Mouse (Mus musculus) retina, embryonic 14.5 days (tissue): ENCODE results near the gene Ppil1.
"Not testable (repeated sequence)": the region's sequence is repeated elsewhere in the genome, so short reads cannot be mapped to it uniquely, and the experiment has no call there.

Experiments used
- DNase-seq: peaks from one replicate; pipeline ENCODE4 v3.0.0-alpha.2; 2015; ENCODE audit warnings: low spot score

Gene Ppil1

DNA sequence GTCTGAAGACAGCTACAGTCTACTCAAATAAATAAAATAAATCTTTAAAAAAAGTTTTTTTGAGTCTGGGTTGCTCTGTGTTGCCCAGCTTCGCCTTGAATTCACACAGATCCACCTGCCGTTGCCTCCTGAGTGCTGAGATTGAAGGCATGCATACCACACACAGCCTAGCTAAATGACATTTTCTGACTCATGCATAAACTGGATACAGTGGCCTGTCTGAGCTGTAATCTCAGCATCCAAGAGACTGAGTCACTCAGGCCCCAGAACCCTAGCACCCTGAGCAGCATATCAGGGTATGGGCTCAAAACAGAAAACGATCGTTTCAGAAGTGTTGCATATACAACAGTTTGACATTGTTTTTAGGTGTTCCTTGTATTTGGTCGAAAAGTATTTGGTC, 17.6 kb upstream of the Ppil1 start:
- DNase-seq, result no peak

DNA sequence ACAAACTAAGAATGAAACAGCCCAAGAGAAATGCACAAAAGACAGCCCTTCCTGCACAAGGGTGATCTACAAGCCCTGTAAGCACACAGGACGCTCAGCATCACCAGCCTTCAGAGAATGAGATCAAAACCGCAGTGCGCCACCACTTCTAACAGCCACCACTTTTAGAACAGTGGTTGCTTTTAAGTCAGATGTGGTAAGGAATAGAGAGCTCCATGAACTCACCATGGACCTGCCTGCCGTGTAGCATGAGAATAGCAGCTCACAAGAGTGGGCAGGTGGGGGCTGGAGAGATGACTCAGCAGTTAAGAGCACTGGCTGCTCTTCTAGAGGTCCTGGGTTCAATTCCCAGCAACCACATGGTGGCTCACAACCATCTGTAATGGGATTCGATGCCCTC, 16.4 kb upstream of the Ppil1 start:
- no peak for DNase-seq

DNA sequence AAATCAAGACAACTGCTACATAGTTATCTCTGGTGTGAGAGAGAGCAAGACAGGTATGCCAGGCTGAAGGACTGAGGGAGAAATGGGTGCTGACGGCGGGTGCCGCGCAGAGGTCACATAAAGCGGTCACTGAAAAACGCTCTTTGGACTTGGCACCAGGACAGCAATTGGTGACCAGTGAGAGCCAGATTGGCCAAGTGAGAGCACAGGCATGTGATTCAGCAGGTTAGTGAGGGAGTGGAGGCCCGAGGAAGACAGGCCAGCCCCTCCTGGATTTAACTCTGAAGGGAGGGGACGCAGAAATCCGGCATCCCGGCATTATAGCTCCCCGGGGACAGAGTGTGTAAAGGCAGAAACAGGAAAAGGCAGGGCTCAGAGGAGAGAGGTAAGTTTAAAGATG, 9.9 kb upstream of the Ppil1 start:
- DNase-seq, result no peak

DNA sequence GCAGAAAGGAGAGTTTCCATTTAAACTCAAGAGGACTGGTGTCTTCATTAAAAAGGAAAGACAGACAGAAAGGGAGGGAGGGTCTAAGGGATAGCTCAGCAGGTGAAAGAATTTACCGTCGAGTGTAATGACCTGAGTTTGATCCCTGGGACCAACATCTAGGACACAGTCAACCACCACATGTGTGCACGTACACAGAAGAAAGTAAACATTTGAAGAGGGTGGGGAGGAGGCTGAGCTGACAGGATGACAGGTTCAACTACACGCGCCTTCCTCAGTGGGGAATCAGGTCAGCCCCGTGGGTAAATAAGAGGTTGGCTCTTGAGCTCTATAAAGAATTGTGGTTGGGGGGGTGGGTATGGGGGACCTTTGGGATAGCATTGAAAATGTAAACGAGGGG, 9.2 kb upstream of the Ppil1 start:
- DNase-seq, result no peak

DNA sequence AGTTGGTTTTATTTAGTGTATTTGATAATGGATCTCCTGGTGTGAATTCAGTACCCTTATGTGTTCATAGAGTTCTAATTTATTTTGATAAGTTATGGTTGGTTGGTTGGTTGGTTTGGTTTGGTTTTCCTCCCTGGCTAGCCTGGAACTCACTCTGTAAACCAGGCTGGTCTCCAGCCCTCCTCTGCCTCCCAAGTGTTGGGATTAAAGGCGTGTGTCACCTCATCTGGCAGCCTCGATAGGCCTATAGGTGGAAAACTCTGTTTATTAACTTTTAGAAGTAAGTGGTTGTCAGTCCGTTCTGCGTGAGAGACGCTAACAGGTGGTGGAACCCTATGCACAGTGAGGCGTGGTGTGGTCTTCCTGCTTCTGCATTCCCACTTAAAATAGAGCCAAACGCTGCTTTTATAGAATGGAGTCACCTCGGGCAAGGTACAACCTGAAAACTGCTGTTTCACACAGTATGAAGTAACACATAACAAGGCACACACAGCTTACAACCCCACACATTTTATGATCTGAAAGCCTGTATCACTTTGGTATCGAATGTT, 6.2 kb upstream of the Ppil1 start:
- no peak for DNase-seq

DNA sequence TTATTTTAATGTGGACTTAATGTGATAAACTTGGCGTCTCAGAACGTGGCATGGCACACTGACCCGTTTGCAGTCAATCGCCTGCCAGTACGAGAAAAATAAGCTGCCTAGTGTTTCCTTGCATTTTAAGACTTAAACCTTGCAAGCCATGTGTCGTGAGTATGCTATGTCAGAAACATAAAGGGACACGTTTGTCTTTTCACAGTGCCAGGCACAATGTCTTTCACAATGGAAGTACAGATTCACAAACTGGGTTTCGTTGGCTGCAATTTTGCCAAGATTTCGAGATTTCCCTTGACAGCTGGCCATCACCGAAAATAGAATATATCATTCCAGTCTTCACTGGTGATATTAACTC, 5.3 kb upstream of the Ppil1 start:
- DNase-seq, result no peak

DNA sequence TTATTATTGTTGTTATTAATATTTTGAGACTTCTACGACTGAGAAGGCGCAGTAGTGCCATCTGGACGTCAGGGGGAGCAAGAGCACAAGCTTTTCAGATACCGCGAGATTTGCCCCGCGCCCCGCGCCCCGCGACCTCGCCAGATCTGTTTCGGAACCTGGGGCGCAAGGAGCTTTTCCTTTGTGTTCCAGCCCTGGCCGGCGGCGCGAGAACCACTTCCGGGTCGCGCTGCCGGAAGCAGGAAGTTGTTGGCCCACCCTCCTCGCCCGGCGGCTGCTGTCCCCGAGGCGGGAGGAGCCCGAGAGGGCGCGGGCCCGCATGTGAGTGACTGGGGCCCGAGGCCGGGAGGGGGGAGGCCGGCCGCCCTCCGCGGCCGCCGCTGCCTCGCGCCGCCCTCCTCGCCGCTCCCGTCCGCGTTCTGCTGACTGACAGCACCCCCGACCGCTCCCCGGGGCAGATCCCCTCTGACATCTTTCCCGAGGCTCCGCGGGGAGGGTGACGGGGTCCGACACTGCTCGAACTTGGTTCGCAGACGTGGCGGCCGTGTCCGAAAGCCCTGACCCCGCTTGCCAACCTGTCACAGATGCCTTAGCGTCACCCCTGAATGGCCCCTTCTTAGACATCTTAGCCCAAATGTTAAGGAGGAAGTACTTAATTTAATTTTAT, 4.8 kb upstream of the Ppil1 start, which contains the start of gene BC004004:
BC004004 (plus strand) TSS at position 107 of the 667 bp plus-strand sequence.
- DNase-seq, result peak; percentile 97

DNA sequence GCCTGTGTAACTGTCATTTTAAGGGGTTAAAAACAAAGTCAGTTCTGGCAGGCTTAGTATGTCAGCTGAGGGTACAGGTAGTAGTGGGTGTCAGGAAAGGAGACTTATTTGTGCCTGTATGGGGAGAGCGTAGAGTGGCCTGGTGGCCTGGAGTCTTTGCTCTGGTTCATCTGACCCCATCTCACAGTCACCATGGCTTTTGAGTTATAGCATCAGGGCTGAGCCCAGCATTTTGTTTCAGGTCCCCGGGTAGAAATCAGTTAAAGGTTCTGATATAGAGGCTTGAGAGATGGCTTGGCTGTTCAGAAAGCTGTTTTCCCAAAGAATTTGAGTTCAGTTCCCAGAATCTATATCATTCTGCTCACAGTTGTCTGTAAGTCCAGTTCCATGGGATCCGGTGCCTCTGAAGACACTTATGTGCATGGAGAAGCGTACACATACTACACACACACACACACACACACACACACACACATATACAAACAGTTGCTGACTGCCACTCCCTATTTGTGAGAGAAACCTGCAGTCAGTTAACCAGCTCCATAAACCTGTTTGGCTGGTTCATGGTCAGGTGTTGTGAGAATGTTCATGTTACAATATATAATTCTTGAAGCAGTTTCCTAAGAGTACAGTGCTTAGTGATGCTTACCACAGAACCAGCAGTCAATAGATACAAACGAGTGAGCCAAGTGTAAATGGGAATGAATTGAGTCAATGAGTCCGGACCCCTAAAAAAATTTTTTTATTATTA, 4.1 kb upstream of the Ppil1 start:
- no peak for DNase-seq

DNA sequence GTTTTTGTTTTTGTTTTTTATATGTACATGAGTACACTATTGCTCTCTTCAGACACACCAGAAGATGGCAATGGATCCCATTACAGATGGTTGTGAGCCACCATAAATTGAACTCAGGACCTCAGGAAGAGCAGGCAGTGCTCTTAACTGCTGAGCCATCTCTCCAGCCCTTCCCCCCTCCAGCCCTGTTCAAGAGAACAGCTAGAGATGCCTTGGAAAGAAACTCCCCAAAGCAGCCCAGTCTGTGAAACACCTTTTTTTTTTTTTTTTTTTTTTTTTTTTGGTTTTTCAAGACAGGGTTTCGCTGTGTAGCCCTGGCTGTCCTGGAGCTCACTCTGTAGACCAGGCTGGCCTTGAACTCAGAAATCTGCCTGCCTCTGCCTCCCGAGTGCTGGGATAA, 3.1 kb upstream of the Ppil1 start:
- not testable (repeated sequence) for DNase-seq

DNA sequence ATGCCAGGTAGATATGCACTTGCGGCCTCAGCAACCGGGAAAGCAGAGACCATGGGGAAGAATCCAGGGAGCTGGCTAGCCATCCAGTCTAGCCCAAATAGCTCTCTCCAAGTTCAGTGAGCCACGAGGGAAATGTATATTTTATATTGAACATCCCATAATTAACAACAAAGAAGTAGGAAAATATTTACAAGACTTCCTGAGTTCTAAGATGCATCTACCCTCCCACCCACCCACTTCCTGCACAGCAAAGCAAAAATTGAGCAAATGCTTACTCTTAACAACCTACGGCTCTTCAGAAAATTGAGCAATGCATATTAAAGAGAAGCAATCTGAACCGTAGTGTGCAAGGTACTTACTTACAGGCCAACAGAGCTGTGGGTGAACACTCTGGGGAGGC, 774 bp upstream of the Ppil1 start:
- DNase-seq, result no peak

DNA sequence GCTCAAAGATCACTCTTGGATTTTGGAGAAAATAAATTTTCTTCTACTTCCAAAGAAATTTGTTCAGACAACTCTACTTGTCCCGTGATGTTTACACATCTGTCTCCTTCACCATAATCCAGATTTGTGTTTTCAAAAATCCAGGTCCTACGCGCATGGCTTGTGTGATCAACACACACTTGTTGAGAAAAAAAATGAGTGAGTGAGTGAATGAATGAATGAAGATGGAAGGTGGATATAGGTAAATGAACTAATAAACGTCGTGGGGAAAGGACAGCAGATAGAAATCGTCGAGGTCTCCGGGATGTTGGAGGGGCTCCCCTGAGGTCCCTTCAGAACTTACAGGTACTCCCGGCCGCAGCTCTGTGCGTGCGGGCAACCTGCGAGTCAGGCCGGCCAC, 569 bp downstream of the Ppil1 start:
- DNase-seq, result no peak

DNA sequence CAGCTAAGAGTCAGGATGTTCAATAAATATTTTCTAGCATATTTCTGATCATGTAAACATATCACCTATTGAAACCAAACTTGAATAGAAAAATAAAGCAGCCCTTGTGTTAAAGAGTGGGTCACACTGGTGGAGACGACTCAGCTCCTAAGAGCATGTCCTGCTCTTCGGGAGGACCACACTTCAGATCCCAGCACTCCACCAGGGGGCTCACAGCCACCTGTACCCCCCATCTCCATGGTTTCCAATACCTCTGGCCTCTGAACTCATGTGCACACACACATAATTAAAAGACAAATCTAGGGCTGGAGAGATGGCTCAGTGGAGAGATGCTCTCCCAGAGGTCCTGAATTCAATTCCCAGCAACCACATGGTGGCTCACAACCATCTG, 1.7 kb downstream of the Ppil1 start:
- no peak for DNase-seq

DNA sequence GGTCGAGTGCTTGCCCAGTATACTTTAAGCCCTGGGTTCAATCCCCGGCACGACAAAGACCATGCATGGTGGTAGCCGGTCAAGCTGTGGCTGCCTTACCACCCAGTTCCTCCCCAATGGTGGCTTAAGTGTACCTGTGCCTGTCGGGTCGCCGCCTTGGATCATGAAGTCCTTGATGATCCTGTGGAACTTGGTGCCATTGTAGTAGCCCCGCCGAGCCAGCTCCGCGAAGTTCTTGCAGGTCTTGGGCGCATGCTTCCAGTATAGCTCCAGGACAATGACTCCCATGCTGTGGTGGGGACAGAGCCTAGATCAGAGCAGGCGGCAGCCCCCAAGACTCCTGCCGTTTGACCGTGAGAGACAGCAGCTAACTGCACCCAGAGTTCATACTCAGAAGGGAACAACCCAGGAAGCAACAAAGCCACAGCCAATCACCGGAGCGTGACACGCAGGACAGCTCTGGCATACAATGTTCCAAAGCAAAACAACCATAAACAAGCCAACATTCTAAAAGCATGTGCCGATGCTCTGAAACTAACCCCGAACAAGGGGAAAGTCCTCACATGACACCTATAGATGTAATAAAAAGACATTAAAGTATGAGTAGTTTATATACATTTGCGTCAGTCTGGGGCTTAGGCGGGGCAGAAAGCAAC, 2.3 kb downstream of the Ppil1 start:
- no peak for DNase-seq

DNA sequence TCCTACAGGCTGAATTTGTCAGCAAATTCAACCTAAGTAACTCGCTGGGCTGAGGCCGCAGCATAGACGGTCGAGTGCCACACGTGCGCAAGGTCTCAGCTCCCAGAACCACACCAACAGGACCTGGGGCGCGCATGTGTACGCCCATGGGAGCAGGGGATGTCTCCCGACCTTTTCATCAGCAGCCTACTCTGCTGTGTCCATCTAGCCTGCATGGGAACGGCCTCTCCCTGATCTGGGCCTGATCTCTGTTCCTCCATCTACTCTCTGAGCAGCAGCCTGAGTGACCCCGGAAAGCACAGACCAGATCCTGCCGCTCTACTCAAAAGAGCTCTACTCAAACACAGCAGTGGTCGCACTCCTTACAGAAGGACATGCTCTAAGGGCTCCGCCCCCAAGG, 3.5 kb downstream of the Ppil1 start:
- DNase-seq, result no peak

DNA sequence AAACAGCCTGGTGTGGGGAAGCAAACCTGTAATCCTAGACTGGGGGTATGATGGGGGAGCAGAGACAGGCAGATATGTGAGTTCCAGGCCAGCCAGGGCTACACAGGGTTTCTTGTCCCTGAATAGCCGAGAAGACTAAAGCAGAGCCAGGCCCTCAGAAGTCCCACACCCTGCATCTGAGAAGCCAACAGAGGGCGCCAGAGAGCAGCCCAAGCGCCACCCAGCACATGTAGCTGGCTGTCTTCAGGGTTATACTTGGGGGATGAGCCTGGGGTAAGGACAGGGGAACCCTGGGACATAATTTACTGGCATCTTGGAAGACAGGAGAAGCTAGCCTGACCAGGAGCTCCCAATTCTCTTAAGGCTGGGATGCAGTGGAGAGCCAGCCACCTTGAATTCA, 4.5 kb downstream of the Ppil1 start:
- DNase-seq, result peak; percentile 88

DNA sequence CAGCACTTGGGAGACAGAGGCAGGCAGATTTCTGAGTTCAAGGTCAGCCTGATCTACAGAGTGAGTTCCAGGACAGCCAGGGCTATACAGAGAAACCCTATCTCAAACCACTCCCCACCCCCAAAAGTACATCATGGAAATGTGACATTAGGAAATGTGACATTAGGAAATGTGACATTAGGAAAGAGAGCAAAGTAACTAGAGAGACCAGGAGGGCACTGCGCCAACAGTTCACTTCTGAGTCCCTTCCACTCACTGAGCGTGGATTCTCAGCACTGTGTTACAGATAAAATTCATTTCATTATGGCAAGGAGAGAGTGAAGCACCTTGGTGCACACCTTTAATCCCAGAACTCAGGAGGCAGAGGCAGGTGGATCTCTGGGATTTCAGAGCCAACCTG, 5.1 kb downstream of the Ppil1 start:
- no peak for DNase-seq

DNA sequence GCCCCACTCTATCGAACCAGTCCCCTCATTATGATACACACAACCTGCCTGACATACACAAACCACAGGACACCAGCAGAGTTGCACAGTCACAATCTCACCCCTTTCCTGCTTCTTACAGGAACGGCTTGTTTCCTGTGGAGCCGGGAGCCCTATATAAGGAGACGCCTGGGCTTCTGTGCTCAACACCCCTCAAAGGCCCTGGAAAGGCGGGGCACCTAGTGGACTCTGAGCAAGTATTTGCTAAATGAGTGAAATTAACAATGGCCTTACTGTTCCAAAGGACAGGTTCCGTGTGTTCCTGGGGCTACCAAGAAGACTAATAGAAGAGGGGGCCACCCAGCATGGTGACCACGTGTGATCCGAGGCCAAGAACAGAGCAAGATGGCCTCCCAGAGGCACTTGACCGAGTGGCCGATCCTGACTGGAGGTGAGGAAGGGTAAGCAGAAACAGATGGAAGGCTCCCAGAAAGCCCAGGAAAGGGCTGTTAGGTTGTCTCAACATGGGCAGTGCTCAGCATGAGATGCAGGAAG, 5.9 kb downstream of the Ppil1 start:
- DNase-seq, result no peak

DNA sequence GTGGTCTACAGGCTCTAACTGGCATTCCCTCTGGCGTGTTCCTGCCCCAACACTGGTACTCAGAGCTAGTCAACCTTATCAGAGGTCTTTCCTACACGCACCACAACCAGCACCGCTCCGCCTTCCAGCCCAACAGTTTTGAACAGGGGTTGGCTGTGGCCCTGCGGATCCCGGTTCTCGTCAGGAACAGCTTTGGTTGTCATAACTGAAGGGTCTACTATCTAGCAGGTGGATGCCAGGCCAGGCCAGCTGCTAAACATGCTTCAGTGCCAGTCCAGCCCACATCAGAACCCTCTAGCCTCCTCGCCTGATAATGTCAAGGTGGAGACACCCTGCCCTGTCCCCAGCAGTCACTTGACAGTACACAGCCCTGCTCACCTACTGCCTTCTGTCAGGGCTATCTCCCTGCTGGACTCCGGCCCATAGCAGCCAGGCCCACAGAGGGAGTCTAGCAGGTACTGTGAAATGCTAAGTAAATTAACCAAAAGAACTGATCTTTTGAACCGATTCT, 6.9 kb downstream of the Ppil1 start:
- DNase-seq, result no peak

DNA sequence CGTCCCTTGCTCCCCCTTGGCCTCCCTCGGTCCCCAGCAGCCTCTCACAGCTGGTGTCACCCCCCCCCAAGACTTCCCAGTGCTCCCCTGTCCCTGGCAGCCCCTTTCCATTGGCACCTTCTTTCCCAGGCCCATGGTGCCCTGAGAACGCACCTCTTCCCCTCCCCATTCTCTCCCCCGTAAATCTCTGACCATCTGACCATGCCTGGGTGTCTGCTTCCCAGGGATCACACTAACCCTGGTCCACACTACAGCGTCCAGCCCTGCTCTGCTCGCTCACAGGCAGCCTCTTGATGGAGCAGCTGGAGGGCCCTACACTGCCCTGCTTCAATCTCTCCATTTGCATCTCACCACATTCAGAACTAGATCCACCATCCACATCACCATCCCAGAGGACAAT, 7.5 kb downstream of the Ppil1 start:
- DNase-seq, result no peak

DNA sequence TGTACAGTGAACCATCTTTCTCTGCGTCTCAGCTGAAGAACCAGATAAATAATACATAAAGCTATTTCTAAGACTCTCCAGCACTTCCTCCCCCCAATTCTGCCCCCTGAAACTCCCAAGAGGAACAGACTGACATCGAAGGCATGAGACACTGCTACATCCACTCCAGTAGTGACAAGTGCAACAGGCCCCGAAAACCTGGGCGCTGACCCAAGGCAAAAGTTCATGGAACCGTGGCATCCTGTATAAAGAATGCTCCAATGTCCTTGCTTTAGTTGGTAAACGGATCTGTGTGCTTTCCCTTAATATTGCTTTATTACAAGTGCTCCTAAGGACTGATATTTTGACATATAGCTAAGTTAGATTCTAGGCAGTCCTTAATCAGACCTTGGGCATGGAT, 9.2 kb downstream of the Ppil1 start:
- not testable (repeated sequence) for DNase-seq

DNA sequence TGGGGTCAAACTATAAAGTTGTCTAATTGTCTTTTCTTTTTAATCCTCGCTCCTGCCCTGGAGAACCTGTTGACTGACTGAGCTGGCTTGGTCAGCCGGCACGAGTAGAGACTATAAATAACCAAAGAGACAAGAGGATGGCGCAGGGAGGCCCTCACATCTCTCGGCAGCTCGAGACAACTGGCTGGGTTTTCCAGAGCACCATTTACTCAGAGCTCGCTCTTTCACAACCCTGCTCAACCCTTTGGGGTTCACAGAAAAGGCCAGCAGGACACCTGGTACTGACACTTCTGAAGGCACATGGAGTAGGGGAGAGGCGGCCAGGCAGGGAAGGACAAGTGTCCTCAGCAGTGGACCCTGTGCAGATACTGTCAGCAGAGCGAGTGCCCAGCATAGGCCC, 10.3 kb downstream of the Ppil1 start:
- no peak for DNase-seq

DNA sequence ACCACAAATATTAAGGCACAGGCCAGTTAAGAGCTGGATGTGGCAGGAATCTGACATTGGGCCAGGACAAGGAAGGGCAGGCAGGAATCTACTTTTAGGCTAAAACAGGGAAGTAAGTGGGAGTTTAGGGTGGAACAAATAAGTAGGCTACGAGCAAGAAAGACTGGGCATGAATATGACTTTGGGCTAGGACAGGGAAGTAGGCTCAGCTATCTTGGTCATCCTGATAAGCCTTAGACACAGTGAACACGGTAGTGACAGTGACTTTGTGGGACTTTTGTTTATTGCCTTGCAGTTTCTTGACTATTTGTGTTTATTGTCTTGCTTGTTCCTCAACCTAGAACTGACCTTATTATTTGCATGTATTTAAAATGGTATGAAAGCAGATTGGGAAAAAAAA, 10.8 kb downstream of the Ppil1 start:
- no peak for DNase-seq
